Mouse (Mus musculus): ENCODE measurements around the gene Cfp. TPM values are rescaled to one million over a fixed set of nuclear protein-coding genes. Genes with fewer than 3 reads are reported as not detected.

Cfp gene
- total RNA-seq (2021) = 1 to 10 TPM; 3.5 to 4.0 TPM
- long read RNA-seq, experiment 1, partial matches to known transcripts = 2 of 6 reads
- long read RNA-seq, experiment 1, other reads (novel, unspliced or antisense) = 0 of 6 reads
- long read RNA-seq, experiment 2, partial matches to known transcripts = 2 of 4 reads
- long read RNA-seq, experiment 2, other reads (novel, unspliced or antisense) = 1 of 4 reads

DNA sequence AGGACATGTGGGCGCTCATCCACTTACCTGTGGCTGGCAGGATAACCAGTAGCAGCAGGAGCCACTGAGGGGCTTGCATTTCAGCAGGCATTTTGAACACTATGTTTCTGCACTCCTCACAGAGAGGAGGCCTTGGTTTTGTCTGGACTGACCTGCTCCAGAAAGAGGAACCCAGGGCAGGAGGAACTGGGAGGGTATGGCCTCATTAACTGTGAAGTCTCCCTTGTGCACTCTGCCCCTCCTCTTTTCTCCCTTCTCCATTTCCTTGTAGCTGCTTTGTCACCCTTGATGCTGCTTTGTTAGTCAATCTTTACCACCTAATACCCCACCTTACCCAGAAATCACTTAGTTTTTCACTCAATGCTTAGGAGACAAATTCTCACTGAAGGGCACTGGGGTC is at the start of gene Cfp:
TSS of gene Cfp (minus strand) at position 192 of the 400 bp plus-strand sequence.
- no peak for DNase-seq

DNA sequence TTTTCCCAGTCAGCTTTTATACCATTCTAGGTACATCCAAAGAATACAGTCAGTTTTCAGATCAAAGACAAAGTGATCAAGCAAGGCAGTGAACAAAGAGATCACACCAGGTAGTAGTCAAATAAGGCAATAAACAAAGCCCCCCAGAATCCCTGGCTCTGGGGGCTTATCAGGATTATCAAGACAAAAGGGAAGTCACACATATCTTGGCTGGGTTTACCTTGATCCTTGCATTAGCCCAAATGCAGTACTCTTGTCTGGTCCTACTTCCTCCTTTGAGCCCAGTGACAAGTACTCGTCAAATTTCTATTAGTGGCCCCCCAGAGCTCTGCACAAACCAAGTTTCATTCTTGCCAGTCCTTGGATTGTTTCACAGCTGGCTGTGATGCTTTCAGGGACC is 49.5 kb upstream of the Cfp start:
- intact Hi-C loops (cut with DNase I) = no loop called here
- no peak for DNase-seq

More for the DNA sequence above, at the start of gene Cfp:
- intact Hi-C loops (cut with DNase I) = no loop called here

DNA sequence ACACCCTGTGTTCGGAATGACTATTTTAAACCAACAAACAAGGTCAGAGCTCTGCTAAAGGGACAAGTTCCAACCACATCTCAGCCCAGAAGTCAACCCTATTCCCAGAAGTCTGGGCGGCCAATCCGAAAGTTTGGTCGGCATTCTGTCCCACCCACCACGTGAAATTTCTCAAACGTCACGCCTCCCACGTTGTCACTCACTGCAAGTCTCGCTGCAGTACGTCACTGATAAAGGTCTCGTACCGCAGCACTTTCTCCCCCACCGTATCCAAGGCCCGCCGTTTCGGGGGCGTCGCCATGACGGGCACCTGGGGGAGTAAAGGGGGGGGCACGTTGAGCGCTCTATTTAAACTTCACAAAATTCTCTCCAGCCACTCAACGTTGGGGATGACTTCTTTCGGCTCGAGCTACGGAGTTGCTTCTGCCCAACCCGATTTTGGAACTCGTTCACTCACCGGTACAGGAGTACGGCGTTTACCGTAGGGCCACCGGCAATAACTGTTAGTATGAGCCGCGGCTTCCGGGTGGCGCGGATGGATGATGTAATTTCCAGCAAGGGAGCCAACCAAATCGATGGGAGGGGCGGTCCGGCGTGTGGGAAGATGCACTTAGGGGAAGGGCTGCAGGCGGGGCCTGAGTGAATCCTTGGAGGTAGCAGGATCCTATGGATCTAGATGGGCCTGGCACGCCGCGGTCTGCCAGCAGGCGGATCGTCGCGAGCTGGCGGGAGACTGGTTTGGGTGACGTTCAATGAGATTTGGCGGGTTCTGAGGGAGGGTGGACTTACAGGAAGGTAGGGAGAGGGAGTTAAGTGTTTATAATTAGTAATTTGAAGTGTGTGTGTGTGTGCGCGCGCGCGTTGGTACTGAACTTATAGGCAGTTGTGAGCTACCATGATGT is 30.4 kb upstream of the Cfp start, which contains the start of gene Uxt:
TSS of gene Uxt (minus strand) at position 541 of the 902 bp plus-strand sequence.
- peak; percentile 76 to 81 for DNase-seq
- intact Hi-C loops (cut with DNase I) = no loop called here

DNA sequence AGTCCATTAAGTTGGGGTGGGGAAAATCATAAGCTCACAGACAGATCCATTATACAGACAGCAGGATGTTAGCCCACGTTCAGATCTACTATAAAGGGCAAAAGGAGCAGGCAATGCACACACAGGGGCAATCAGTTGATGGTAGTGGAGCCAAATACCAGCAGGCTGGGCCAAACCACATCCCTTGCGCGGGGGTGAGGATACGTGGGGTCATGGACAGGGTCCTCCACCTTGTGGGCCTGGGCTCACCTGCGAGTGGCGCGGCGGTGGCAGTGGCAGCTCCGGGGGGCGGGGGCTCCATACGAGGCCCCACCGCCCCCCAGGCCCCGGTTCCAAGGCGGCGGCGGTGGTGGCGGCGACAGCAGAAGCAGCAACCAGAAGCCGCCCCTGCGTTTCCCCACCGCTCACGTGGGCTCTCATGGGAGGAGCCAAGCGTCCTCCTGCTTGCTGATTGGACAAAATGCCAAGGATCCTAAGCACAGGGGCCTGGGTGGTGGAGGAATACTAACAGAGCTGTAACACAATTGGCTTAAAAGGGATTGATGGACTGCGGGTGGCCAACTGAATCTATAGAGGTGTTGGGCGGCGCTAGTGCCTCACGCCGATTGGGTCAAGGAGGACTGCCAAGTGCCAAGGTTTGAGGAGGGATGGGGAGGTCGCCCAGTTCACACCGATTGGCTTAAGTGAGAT is 19.0 kb upstream of the Cfp start, which contains the start of gene Elk1:
TSS of gene Elk1 (minus strand) at position 418 of the 690 bp plus-strand sequence.
- peak; percentile 61 to 67 for DNase-seq
- intact Hi-C loops (cut with DNase I) = no loop called here

DNA sequence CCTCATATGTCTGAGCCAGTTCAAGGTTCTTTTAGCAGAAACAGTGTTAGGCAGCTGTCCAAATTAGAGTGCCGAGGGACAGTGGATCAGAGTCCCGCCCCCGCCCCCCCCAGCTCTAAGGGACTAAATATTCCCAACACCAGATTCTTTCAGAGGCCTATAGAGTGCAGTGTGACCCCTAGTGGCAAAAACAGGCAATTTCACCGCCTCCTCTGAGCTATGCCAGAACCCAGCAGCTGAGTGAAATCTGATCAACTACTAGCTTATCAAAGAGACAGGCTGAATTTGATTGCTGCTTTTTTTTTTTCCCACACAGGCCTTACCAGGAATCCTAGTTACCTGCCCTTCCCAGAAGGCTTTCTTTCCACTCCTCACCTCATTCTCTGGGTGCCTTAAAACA is 14.7 kb upstream of the Cfp start:
- DNase-seq = peak; percentile 28 to 37
- intact Hi-C loops (cut with DNase I) = no loop called here

DNA sequence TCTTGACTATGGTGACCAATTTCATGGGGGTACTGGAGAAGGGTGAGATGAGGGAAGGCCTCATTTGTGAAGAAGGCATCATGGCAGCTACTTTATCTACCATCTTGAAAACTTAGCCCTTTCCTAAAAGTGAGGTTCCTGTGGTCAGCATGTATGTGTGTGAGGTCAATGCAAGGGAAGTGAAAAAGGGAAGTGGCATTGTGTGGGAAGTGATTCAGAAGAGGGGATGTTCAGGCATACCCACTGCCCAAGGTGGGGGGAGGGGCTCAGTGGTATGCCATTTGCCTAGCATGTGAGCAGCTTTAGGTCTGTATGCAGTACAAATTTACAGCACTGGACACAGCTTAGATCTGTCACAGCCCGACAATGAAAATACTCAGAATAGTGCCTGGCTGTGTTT is 608 bp upstream of the Cfp start:
- intact Hi-C loops (cut with DNase I) = no loop called here
- DNase-seq = no peak

DNA sequence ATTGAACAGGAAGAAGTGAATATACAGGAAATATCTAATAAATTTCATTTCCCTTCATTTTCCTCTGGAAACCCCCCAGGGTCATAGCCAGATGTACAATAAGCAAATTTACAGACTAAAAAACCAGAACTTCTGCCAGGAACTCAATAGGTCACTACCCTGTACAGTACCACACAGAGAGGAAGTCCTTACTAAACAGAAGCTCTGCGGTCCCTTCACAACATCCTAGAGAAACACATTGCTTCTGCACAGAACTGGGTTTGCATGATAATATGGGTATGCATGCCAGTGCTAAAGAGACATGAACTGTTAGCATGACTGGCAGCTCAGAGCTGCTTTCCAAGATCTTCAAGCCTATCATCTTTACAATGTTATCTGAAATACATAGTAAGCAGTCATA is 1.5 kb downstream of the Cfp start:
- intact Hi-C loops (cut with DNase I) = no loop called here
- no peak for DNase-seq

DNA sequence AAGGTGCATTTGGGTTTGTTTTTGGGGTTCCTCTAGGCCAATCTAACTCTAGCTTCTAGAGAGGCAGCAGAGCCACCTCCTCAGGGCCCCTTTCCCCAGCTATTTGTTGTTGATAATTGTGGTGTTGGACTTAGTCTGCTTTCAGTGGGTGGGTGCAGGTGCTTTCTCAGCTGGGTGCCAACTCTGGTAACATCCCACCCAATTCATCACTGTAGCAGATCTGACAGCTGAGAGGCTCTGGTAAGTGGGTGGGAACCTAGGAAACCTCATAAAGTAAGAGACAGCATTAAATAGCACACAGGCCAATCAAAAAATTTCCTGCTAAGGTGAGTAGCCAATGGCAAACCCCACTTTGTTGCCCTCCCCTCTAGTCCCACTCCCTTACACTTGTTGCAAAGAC is 6.4 kb downstream of the Cfp start:
- DNase-seq = no peak
- intact Hi-C loops (cut with DNase I) = no loop called here

DNA sequence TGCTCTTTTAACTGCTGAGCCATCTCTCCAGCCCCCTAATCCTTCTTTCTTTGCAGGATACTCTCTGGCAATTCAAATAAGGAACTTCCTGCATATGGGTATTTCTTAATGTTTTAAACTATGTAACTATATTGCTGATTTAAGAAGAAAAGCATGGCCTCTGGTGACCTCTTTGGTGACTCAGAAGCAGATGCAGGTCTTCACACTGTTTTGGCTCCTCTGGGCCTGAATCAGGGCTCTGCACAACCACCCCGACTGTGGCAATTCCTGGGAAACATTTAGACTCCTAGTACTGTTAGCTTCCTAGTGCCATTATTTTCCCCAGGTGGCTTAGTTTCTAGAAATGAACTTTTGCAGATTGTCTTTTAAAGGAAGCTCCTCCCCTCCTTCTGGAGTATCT is 7.8 kb downstream of the Cfp start:
- intact Hi-C loops (cut with DNase I) = no loop called here
- no peak for DNase-seq

DNA sequence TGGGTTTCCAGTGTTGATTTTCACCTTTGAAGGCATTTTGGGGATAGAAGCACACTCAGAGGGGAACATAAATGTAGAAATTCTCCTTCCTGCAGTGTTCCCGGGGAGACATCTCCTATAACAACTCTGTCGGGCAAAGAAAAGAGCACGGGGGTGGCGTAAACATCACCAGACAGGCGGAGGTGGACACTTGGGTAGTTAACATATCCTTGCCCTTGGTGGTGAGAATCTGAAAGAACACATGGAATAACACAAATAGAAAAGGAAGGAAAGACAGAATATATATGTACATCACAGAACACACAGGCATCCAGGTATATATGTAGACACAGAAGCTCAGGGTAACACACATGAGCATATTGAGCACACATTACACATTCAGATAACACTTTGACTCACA is 10.0 kb downstream of the Cfp start:
- no peak for DNase-seq
- intact Hi-C loops (cut with DNase I) = no loop called here

DNA sequence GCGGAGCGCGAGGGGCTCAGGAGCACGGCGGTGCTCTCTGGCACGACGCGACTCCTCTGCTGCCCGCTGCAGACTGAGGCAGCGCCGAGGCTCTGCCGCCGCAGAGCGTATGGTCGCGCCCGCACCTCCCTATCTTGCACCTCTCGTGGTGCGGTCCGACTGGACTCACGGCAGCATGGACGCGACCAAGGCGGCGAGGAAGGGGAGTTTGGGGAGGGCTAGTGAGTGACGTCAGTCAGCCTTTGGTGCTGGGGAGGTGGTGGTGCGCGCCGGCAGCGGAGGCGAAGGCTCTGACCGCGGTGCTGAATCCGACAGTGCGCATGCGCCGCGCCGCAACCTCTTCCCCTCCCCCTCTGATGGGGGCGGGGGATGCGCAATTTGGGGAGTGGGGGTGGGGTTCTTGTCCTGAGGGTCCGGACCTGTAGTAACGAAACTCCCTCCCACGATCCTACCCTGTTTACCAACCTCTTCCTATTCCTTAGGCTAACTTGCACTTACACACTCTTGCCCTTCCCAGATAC is 10.5 kb downstream of the Cfp start, which contains the start of gene Syn1:
TSS of gene Syn1 (minus strand) at position 161 of the 521 bp plus-strand sequence.
- DNase-seq = peak; percentile 45 to 58
- intact Hi-C loops (cut with DNase I) = no loop called here

DNA sequence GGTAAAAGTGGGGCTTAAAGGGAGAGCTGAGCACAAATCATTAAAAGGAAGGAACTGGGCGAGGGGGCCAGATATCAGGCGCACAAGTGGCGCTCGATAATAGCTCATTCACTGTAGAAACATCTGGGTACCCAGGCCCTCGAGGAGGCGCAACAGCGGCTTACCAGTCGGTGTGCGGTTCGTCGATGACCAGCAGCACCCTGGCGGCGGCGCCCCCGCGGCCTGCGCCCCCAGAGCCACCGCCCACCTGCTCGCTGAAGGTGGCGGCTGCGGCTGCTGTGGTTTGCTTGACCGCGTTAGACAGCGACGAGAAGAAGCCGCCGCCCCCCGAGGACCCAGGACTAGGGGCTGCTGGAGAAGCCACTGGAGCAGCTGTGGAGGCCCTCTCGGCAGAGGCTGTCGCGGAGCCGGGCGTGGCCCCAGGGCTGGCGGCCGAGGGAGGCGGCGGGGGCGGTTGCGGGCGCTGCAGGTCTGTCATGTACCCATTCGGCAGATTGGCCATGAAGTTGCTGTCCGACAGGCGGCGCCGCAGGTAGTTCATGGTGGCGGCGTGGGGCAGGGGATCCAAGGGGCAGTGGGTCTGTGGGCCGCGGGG is 11.0 kb downstream of the Cfp start:
- no peak for DNase-seq
- intact Hi-C loops (cut with DNase I) = no loop called here

DNA sequence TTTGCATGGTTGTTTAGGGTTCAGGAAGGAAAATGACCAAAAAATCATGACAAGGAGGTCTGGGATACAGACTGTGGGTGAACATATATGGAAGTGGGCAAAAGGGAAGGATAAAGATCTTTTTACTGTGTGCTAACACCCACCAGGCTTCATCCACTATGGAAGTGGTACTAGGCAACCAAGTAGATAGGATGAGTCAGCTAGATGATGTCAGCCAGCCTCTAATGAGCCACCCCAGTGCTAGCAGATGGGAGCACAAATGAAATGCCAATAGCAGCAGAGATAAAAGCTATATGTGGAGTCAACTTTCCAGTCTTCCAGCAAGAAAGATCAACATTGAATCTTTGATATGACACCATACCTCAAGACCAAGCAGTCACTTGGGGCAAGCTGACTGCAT is 16.3 kb downstream of the Cfp start:
- intact Hi-C loops (cut with DNase I) = no loop called here
- DNase-seq = no peak

DNA sequence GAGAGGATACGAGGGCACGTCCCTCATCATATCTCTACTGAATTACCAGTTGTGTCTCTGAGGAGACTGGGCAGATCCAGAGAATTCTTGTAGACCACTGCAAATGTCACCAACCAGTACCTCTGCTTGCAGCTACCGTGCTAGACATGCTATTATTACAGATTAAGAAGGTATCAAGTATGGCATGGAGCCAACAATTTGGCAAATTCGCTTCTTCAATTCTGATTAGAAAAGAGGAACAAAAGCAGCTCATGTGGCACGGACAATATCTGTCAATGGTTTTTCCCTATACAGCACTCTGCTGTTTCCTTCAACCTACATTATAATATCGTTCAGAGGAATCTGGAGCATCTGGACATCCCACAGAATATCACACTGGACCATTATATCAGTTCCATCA is 17.6 kb downstream of the Cfp start:
- no peak for DNase-seq
- intact Hi-C loops (cut with DNase I) = no loop called here

DNA sequence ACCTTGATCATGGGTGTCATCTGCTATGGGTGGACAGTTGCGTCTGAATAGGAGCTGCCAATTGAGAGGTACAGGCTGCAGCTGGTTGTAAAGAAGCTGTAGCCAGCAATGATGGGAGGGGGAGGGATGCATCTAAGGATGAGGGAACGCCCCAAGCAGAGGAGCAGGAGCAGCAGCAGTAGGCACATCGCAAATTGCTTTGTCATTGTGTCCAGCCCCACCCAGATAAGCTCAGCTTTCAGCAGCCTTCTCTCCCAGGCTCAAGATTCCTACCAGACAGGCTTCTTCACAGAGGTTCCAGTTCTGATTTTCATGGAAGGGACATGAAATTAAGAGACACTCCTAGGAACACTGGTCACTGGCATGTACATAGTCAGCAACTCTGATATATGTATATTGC is 21.3 kb downstream of the Cfp start:
- intact Hi-C loops (cut with DNase I) = no loop called here
- no peak for DNase-seq

Other genes starting within 250 kb of the Cfp start
- gene Cdk16, start 243.6 kb downstream of the Cfp start, total RNA-seq (2021) = 100 to 1,000 TPM; 112 to 126 TPM
- gene Usp11, start 227.6 kb downstream of the Cfp start, total RNA-seq (2021) = 1 to 10 TPM; 1.1 to 1.9 TPM
- 10 to 100 TPM; 73.3 to 90.0 TPM for gene Araf, start 133.7 kb downstream of the Cfp start, total RNA-seq (2021)
- gene Timp1, start 61.4 kb downstream of the Cfp start, total RNA-seq (2021) = 1 to 10 TPM; 2.1 to 2.5 TPM
- gene Syn1, start 10.6 kb downstream of the Cfp start, total RNA-seq (2021) = under 1 TPM; 0.07 to 0.08 TPM
- 1 to 10 TPM; 6.6 to 7.8 TPM for gene Elk1, start 19.1 kb upstream of the Cfp start, total RNA-seq (2021)
- 10 to 100 TPM; 22.7 to 26.3 TPM for gene Uxt, start 30.5 kb upstream of the Cfp start, total RNA-seq (2021)
- 1 to 10 TPM; 1.6 to 1.7 TPM for gene Zfp182, start 130.8 kb upstream of the Cfp start, total RNA-seq (2021)
- not detected for gene Spaca5, start 136.9 kb upstream of the Cfp start, total RNA-seq (2021)
- gene Zfp300, start 158.0 kb upstream of the Cfp start, total RNA-seq (2021) = under 1 TPM; 0.15 TPM
- not detected for gene Ssxa1, start 184.3 kb upstream of the Cfp start, total RNA-seq (2021)
- not detected for gene Gm21876, start 244.1 kb upstream of the Cfp start, total RNA-seq (2021)

All from gastrocnemius, postnatal 36 days (tissue).